Mouse (Mus musculus) ES-Bruce4 (cell line): ENCODE measurements around the gene Fiz1. TPM values are rescaled to one million over a fixed set of nuclear protein-coding genes. Genes with fewer than 3 reads are reported as not detected.

ENCODE experiments used
- H3K27ac ChIP-seq: 2 replicates; pipeline ENCODE4 v1.5.1; 2012; ENCODE audit warnings: low read length, inconsistent platforms; ENCODE audit not compliant: insufficient read depth
- H3K27me3 ChIP-seq: 2 replicates; pipeline ENCODE4 v1.6.1; 2012; ENCODE audit warnings: mild to moderate bottlenecking, low read length, inconsistent platforms; ENCODE audit not compliant: control insufficient read depth, poor library complexity, insufficient read depth, severe bottlenecking
- H3K36me3 ChIP-seq: 2 replicates; pipeline ENCODE4 v1.6.1; 2012; ENCODE audit warnings: inconsistent platforms, mild to moderate bottlenecking, low read length, moderate library complexity; ENCODE audit not compliant: control insufficient read depth, poor library complexity, insufficient read depth, severe bottlenecking
- H3K4me1 ChIP-seq: one replicate; pipeline ENCODE4 v1.8.1; 2011; ENCODE audit warnings: low read length; ENCODE audit not compliant: control insufficient read depth, insufficient read depth
- H3K4me3 ChIP-seq: 2 replicates; pipeline ENCODE4 v1.5.1; 2011; ENCODE audit warnings: low read depth, mild to moderate bottlenecking, low read length
- H3K9ac ChIP-seq: 2 replicates; pipeline ENCODE4 v1.6.1; 2012; ENCODE audit warnings: low read depth, mild to moderate bottlenecking, inconsistent platforms; ENCODE audit not compliant: poor library complexity, severe bottlenecking
- H3K9me3 ChIP-seq: replicated peaks from 2 replicates; pipeline ENCODE4 v1.6.1; 2012; ENCODE audit warnings: mild to moderate bottlenecking, low read length, inconsistent platforms; ENCODE audit not compliant: control insufficient read depth, poor library complexity, insufficient read depth, severe bottlenecking
- CTCF ChIP-seq: IDR thresholded peaks from one replicate; pipeline ENCODE4 v1.8.1; 2011; ENCODE audit warnings: low read depth, low read length
- EP300 ChIP-seq: IDR thresholded peaks from 2 replicates; pipeline ENCODE4 v1.6.1; 2011; ENCODE audit warnings: low read depth, low read length; ENCODE audit not compliant: insufficient read depth
- POLR2A ChIP-seq: IDR thresholded peaks from one replicate; pipeline ENCODE4 v1.8.1; 2011; ENCODE audit warnings: low read length; ENCODE audit not compliant: insufficient read depth
- polyA plus RNA-seq: library from polyadenylated mRNA; stranded (reverse); fragments of >200 nt; gene quantifications from 2 replicates; pipeline ENCODE4 v1.2.4, GENCODE M21; 2011; ENCODE audit warnings: low read depth; ENCODE audit not compliant: missing spikeins, insufficient read depth, insufficient read length

Gene Fiz1
- polyA plus RNA-seq, 1 experiment = 43.2 TPM

- H3K4me3 ChIP-seq = no peak overlapping the region
- H3K36me3 ChIP-seq = no peaks in the 10 kb centered on the region
- no peaks in the 10 kb centered on the region for H3K4me1 ChIP-seq
- TF ChIP-seq POLR2A (no peak), EP300 (no peak)
- no peaks in the 10 kb centered on the region for H3K9me3 ChIP-seq
- no peak overlapping the region for H3K9ac ChIP-seq
- H3K27me3 ChIP-seq = no peaks in the 10 kb centered on the region; the same call in 1 of the 2 replicates
- H3K27ac ChIP-seq = no peak overlapping the region
These were observed 17.6 kb downstream of the Fiz1 start for GRCm38 (mm10) chr7:4996934-4997333.

- peak within 1 kb of the TSS; percentile 92 for H3K4me3 ChIP-seq
- no peaks in the 10 kb centered on the region for H3K9me3 ChIP-seq
- H3K27ac ChIP-seq = no peak within 1 kb of the TSS
- H3K36me3 ChIP-seq = no peaks in the 10 kb centered on the region
- no peaks in the 10 kb centered on the region; the same call in 1 of the 2 replicates for H3K27me3 ChIP-seq
- no peaks in the 10 kb centered on the region for H3K4me1 ChIP-seq
- TF ChIP-seq EP300 (0 out of 2 replicates have a peak, but pooled peaks have one; percentile 15), CTCF (no peak), POLR2A (peak; percentile 13)
- H3K9ac ChIP-seq = peak within 1 kb of the TSS; percentile 73
These were observed 18.2 kb downstream of the Fiz1 start, which contains the start of gene Zfp579 for GRCm38 (mm10) chr7:4996003-4996895. TSS of gene Zfp579 (minus strand) at chr7:4996158.

GRCm38 (mm10) chr7:4995268-4996002 lies 19.1 kb downstream of the Fiz1 start:
- no peaks in the 10 kb centered on the region for H3K36me3 ChIP-seq
- peak overlapping the region; percentile 92 for H3K4me3 ChIP-seq
- H3K27ac ChIP-seq = no peak overlapping the region
- H3K27me3 ChIP-seq = no peaks in the 10 kb centered on the region; the same call in 1 of the 2 replicates
- H3K9me3 ChIP-seq = no peaks in the 10 kb centered on the region
- TF ChIP-seq POLR2A (no peak), EP300 (no peak), CTCF (no peak)
- H3K9ac ChIP-seq = peak overlapping the region; percentile 73
- no peaks in the 10 kb centered on the region for H3K4me1 ChIP-seq

GRCm38 (mm10) chr7:4993999-4994788 lies 20.3 kb downstream of the Fiz1 start:
- Histone ChIP-seq H3K9ac (peak overlapping the region; percentile 15; the same call in 1 of the 2 replicates), H3K9me3 (no peaks in the 10 kb centered on the region), H3K36me3 (no peaks in the 10 kb centered on the region), H3K27me3 (no peaks in the 10 kb centered on the region; the same call in 1 of the 2 replicates), H3K27ac (no peak overlapping the region), H3K4me1 (no peaks in the 10 kb centered on the region), H3K4me3 (peak overlapping the region; percentile 54)
- TF ChIP-seq POLR2A (no peak), EP300 (no peak), CTCF (no peak)

GRCm38 (mm10) chr7:4993347-4993998 lies 21.0 kb downstream of the Fiz1 start:
- H3K4me1 ChIP-seq = no peaks in the 10 kb centered on the region
- no peak overlapping the region for H3K27ac ChIP-seq
- peak overlapping the region; percentile 54 for H3K4me3 ChIP-seq
- TF ChIP-seq EP300 (no peak), POLR2A (no peak), CTCF (no peak)
- no peaks in the 10 kb centered on the region for H3K36me3 ChIP-seq
- H3K9me3 ChIP-seq = no peaks in the 10 kb centered on the region
- H3K27me3 ChIP-seq = no peaks in the 10 kb centered on the region; the same call in 1 of the 2 replicates
- peak overlapping the region; percentile 15; the same call in 1 of the 2 replicates for H3K9ac ChIP-seq
